Comparison of ENCODE assay signal across 16 mouse cellular contexts in genomic region chr10:115425351-115425750, GRCm38 (mm10).
"Had no signal": no experiment of that assay in that cellular context is flagged by ENCODE, and none has a peak within 500 bp of the region (broad histone marks: within the 10 kb centered on the region; RNA-seq: fewer than 3 reads in every experiment).

No protein-coding gene starts in this region.

- H3K27ac ChIP-seq: liver, embryonic 14.5 days; midbrain, embryonic 10.5 days; midbrain, embryonic 15.5 days; neural tube, embryonic 13.5 days; neural tube, embryonic 15.5 days; stomach, embryonic 15.5 days; stomach, postnatal 0 days had no signal

- H3K4me1 ChIP-seq: midbrain, embryonic 10.5 days; midbrain, embryonic 15.5 days; neural tube, embryonic 13.5 days; neural tube, embryonic 15.5 days; stomach, embryonic 15.5 days had no signal

- H3K4me3 ChIP-seq: midbrain, embryonic 10.5 days; midbrain, embryonic 15.5 days; myocyte; neural tube, embryonic 13.5 days; neural tube, embryonic 15.5 days; stomach, embryonic 15.5 days had no signal

- H3K4me2 ChIP-seq: lung, embryonic 14.5 days; midbrain, embryonic 15.5 days; neural tube, embryonic 13.5 days; neural tube, embryonic 15.5 days; stomach, embryonic 15.5 days had no signal

- DNase-seq: lung, adult 18-20 months; lung, embryonic 14.5 days; lung, postnatal 10 days; lung, postnatal 4 days; right cerebral cortex, postnatal 14 days; thymus, adult 2 months; thymus, postnatal 25 days; thymus, postnatal 4 days had no signal

- H3K9me3 ChIP-seq: midbrain, embryonic 10.5 days; midbrain, embryonic 15.5 days; neural tube, embryonic 13.5 days; neural tube, embryonic 15.5 days; stomach, embryonic 15.5 days had no signal

- H3K27me3 ChIP-seq: midbrain, embryonic 15.5 days; neural tube, embryonic 13.5 days; neural tube, embryonic 15.5 days; stomach, embryonic 15.5 days had no signal

- H3K9ac ChIP-seq: liver, embryonic 14.5 days; lung, embryonic 14.5 days; midbrain, embryonic 15.5 days; neural tube, embryonic 13.5 days; neural tube, embryonic 15.5 days; stomach, embryonic 15.5 days had no signal

- ATAC-seq: midbrain, embryonic 15.5 days had no signal
